Mouse (Mus musculus): ENCODE results near the gene Tshz2. TPM values are rescaled to one million over a fixed set of nuclear protein-coding genes. Genes with fewer than 3 reads are reported as not detected.

The Tshz2 gene
- polyA plus RNA-seq, 1 experiment from 2014 or later = 5.3 TPM

DNA sequence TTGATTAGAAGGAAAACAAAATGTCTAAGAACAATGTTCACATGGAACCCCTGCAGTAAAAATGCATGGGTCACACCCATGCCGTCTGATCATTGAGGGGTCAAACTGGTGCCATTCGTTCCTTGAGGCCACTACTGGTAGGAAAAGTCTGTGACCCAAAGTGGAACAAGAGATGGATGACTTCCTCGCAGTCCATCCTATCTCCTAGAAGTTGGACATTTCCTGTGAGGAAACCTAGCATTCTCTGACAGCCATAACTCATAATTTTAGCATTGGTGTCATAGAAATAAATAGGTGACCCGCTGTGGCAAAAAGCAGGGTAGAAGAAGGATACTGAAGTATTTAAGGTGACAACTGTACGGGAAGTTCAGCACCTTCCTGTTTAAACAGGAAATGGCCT, 41.4 kb downstream of the Tshz2 start:
- Histone ChIP-seq H3K27ac (ENCODE audit: low read depth, low read length) (no peak overlapping the region), H3K9me3 (replicated peaks; ENCODE audit: control insufficient read depth, low read length) (no peaks in the 10 kb centered on the region), H3K36me3 (ENCODE audit: control insufficient read depth, insufficient read depth, low read length) (no peaks in the 10 kb centered on the region), H3K4me3 (ENCODE audit: low read depth, low read length) (no peak overlapping the region), H3K27me3 (ENCODE audit: control insufficient read depth, insufficient read depth, low read length) (no peaks in the 10 kb centered on the region), H3K9ac (ENCODE audit: low read depth, low read length) (no peak overlapping the region), H3K4me1 (ENCODE audit: control insufficient read depth, insufficient read depth, low read length) (peaks cover 7% of the 10 kb centered on the region; the same call in 1 of the 2 replicates), H3K4me2 (no peak overlapping the region)
- no peak for ATAC-seq (replicated peaks; ENCODE audit: insufficient number of reproducible peaks, low FRiP score, low TSS enrichment)
- 65% methylated on average over 5 of the region's 5 CpGs for WGBS (ENCODE audit: insufficient replicate concordance)

GRCm38 (mm10) chr2:169679264-169679663, 46.5 kb downstream of the Tshz2 start:
- Histone ChIP-seq H3K9ac (ENCODE audit: low read depth, low read length) (no peak overlapping the region), H3K9me3 (replicated peaks; ENCODE audit: control insufficient read depth, low read length) (no peaks in the 10 kb centered on the region), H3K36me3 (ENCODE audit: control insufficient read depth, insufficient read depth, low read length) (no peaks in the 10 kb centered on the region), H3K4me3 (ENCODE audit: low read depth, low read length) (no peak overlapping the region), H3K27me3 (ENCODE audit: control insufficient read depth, insufficient read depth, low read length) (no peaks in the 10 kb centered on the region), H3K4me1 (ENCODE audit: control insufficient read depth, insufficient read depth, low read length) (no peaks in the 10 kb centered on the region), H3K4me2 (no peak overlapping the region), H3K27ac (ENCODE audit: low read depth, low read length) (no peak overlapping the region)
- 39% methylated on average over 7 of the region's 7 CpGs for WGBS (ENCODE audit: insufficient replicate concordance)
- ATAC-seq (replicated peaks; ENCODE audit: insufficient number of reproducible peaks, low FRiP score, low TSS enrichment) = no peak

GRCm38 (mm10) chr2:169679951-169680350, 47.1 kb downstream of the Tshz2 start:
- Histone ChIP-seq H3K4me1 (ENCODE audit: control insufficient read depth, insufficient read depth, low read length) (no peaks in the 10 kb centered on the region), H3K36me3 (ENCODE audit: control insufficient read depth, insufficient read depth, low read length) (no peaks in the 10 kb centered on the region), H3K4me3 (ENCODE audit: low read depth, low read length) (no peak overlapping the region), H3K4me2 (no peak overlapping the region), H3K27me3 (ENCODE audit: control insufficient read depth, insufficient read depth, low read length) (no peaks in the 10 kb centered on the region), H3K27ac (ENCODE audit: low read depth, low read length) (0 out of 2 replicates have a peak overlapping the region, but pooled peaks have one; percentile 32), H3K9ac (ENCODE audit: low read depth, low read length) (no peak overlapping the region), H3K9me3 (replicated peaks; ENCODE audit: control insufficient read depth, low read length) (no peaks in the 10 kb centered on the region)
- ATAC-seq (replicated peaks; ENCODE audit: insufficient number of reproducible peaks, low FRiP score, low TSS enrichment) = no peak
- 45% methylated on average over 5 of the region's 5 CpGs for WGBS (ENCODE audit: insufficient replicate concordance)

GRCm38 (mm10) chr2:169685260-169685659, 52.4 kb downstream of the Tshz2 start:
- H3K9ac ChIP-seq (ENCODE audit: low read depth, low read length) = no peak overlapping the region
- no peak overlapping the region for H3K4me2 ChIP-seq
- H3K4me3 ChIP-seq (ENCODE audit: low read depth, low read length) = no peak overlapping the region
- 41% methylated on average over 5 of the region's 5 CpGs for WGBS (ENCODE audit: insufficient replicate concordance)
- ATAC-seq (replicated peaks; ENCODE audit: insufficient number of reproducible peaks, low FRiP score, low TSS enrichment) = no peak
- H3K36me3 ChIP-seq (ENCODE audit: control insufficient read depth, insufficient read depth, low read length) = no peaks in the 10 kb centered on the region
- H3K27me3 ChIP-seq (ENCODE audit: control insufficient read depth, insufficient read depth, low read length) = no peaks in the 10 kb centered on the region
- H3K27ac ChIP-seq (ENCODE audit: low read depth, low read length) = no peak overlapping the region
- peaks cover 16% of the 10 kb centered on the region; the same call in 1 of the 2 replicates for H3K4me1 ChIP-seq (ENCODE audit: control insufficient read depth, insufficient read depth, low read length)
- no peaks in the 10 kb centered on the region for H3K9me3 ChIP-seq (replicated peaks; ENCODE audit: control insufficient read depth, low read length)

- Histone ChIP-seq H3K27ac (ENCODE audit: low read depth, low read length) (no peak overlapping the region), H3K4me2 (no peak overlapping the region), H3K9me3 (replicated peaks; ENCODE audit: control insufficient read depth, low read length) (no peaks in the 10 kb centered on the region), H3K36me3 (ENCODE audit: control insufficient read depth, insufficient read depth, low read length) (no peaks in the 10 kb centered on the region), H3K27me3 (ENCODE audit: control insufficient read depth, insufficient read depth, low read length) (no peaks in the 10 kb centered on the region), H3K9ac (ENCODE audit: low read depth, low read length) (no peak overlapping the region), H3K4me1 (ENCODE audit: control insufficient read depth, insufficient read depth, low read length) (peaks cover 16% of the 10 kb centered on the region; the same call in 1 of the 2 replicates), H3K4me3 (ENCODE audit: low read depth, low read length) (no peak overlapping the region)
- ATAC-seq (replicated peaks; ENCODE audit: insufficient number of reproducible peaks, low FRiP score, low TSS enrichment) = no peak
- 81% methylated on average over 7 of the region's 7 CpGs for WGBS (ENCODE audit: insufficient replicate concordance)
These were observed 52.9 kb downstream of the Tshz2 start for GRCm38 (mm10) chr2:169685747-169686146.

DNA sequence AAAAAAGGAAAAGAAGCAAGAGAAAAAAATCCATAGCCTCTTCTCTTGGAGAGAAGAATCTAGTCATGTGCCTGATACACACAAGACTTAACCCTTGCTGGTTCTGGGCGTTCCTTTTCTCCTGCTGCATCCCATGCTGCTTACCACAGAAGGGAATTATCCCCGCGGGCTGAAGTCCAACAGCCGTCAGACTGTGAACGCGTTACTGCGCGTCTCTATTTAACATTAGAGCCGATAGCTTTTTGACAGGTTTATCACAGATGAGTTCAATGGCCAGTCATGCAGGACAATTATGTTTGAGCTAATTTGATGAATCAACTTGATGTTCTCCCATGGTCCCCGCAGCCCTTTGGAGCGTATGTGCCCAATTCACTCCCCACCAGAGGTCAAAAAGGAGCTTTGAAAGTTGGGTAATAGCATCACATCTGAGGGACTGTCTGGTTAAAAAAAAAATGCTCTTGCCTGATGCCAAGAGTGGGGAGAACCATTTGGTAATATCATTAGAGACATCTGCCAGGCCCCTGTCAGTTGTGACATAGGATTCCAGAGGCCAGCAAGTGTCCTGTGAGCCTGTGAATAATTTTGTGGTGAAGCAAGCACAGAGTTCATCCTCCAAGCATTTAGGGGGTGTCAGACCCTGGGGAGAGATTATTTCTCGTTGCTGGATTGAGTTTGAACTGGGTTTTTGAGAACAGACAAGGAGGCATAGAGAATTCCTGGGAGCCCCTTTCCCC, 54.1 kb downstream of the Tshz2 start:
- Histone ChIP-seq H3K27me3 (ENCODE audit: control insufficient read depth, insufficient read depth, low read length) (no peaks in the 10 kb centered on the region), H3K9me3 (replicated peaks; ENCODE audit: control insufficient read depth, low read length) (no peaks in the 10 kb centered on the region), H3K4me2 (no peak overlapping the region), H3K27ac (ENCODE audit: low read depth, low read length) (no peak overlapping the region), H3K36me3 (ENCODE audit: control insufficient read depth, insufficient read depth, low read length) (no peaks in the 10 kb centered on the region), H3K4me3 (ENCODE audit: low read depth, low read length) (no peak overlapping the region), H3K9ac (ENCODE audit: low read depth, low read length) (no peak overlapping the region), H3K4me1 (ENCODE audit: control insufficient read depth, insufficient read depth, low read length) (peaks cover 16% of the 10 kb centered on the region; the same call in 1 of the 2 replicates)
- 81% methylated on average over 12 of the region's 12 CpGs for WGBS (ENCODE audit: insufficient replicate concordance)
- ATAC-seq (replicated peaks; ENCODE audit: insufficient number of reproducible peaks, low FRiP score, low TSS enrichment) = no peak

DNA sequence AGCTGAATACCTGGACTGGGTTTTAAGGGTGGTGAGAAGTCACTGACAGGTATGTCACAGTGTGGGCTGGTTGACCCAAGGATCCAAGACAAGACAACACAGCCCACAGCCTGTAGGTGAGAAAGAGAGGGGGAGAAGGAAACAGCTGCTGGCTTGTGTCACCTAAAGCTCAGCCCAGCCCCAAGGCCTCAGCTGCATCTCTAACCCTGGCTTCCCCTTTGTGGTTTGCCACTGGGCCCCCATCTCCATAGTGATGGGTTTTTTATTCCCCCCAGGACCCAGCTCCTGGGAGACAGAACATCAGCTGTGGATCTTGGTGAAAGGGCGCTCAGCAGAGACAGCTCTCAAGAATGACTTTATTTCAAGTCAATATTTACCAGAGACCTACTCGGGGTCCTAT, 57.2 kb downstream of the Tshz2 start:
- no peak overlapping the region for H3K4me2 ChIP-seq
- WGBS (ENCODE audit: insufficient replicate concordance) = 82% methylated on average over 2 of the region's 2 CpGs
- H3K4me3 ChIP-seq (ENCODE audit: low read depth, low read length) = no peak overlapping the region
- no peaks in the 10 kb centered on the region for H3K9me3 ChIP-seq (replicated peaks; ENCODE audit: control insufficient read depth, low read length)
- no peak overlapping the region for H3K27ac ChIP-seq (ENCODE audit: low read depth, low read length)
- H3K9ac ChIP-seq (ENCODE audit: low read depth, low read length) = no peak overlapping the region
- no peaks in the 10 kb centered on the region for H3K27me3 ChIP-seq (ENCODE audit: control insufficient read depth, insufficient read depth, low read length)
- peaks cover 23% of the 10 kb centered on the region; the same call in 1 of the 2 replicates for H3K4me1 ChIP-seq (ENCODE audit: control insufficient read depth, insufficient read depth, low read length)
- H3K36me3 ChIP-seq (ENCODE audit: control insufficient read depth, insufficient read depth, low read length) = no peaks in the 10 kb centered on the region
- ATAC-seq (replicated peaks; ENCODE audit: insufficient number of reproducible peaks, low FRiP score, low TSS enrichment) = no peak

DNA sequence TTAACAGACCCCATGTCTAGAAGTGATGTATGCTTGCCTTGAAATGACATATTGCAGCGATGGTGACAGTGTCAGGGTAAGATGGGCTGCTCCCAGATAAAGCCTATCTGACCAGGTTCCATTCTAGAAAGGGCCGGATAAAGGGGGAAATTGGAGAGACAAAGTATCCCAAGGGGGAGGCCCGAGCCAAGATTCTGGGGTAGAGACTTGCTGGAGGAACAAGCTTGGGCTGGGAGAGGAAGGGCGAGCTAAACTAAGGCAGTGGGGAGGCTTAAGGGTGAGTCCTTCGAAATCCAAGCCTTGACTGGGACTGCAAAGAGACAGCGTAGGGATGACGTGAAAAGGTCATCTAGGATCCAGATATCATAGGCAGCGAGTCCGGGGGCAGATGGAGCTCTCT, 61.7 kb downstream of the Tshz2 start:
- WGBS (ENCODE audit: insufficient replicate concordance) = 67% methylated on average over 9 of the region's 9 CpGs
- Histone ChIP-seq H3K36me3 (ENCODE audit: control insufficient read depth, insufficient read depth, low read length) (no peaks in the 10 kb centered on the region), H3K9me3 (replicated peaks; ENCODE audit: control insufficient read depth, low read length) (no peaks in the 10 kb centered on the region)

GRCm38 (mm10) chr2:169695025-169695424, 62.2 kb downstream of the Tshz2 start:
- peaks cover 18% of the 10 kb centered on the region; the same call in 1 of the 2 replicates for H3K4me1 ChIP-seq (ENCODE audit: control insufficient read depth, insufficient read depth, low read length)
- H3K4me2 ChIP-seq = no peak overlapping the region
- no peaks in the 10 kb centered on the region for H3K27me3 ChIP-seq (ENCODE audit: control insufficient read depth, insufficient read depth, low read length)
- ATAC-seq (replicated peaks; ENCODE audit: insufficient number of reproducible peaks, low FRiP score, low TSS enrichment) = no peak
- WGBS (ENCODE audit: insufficient replicate concordance) = 63% methylated on average over 9 of the region's 9 CpGs
- H3K27ac ChIP-seq (ENCODE audit: low read depth, low read length) = no peak overlapping the region
- no peaks in the 10 kb centered on the region for H3K36me3 ChIP-seq (ENCODE audit: control insufficient read depth, insufficient read depth, low read length)
- no peaks in the 10 kb centered on the region for H3K9me3 ChIP-seq (replicated peaks; ENCODE audit: control insufficient read depth, low read length)
- H3K9ac ChIP-seq (ENCODE audit: low read depth, low read length) = no peak overlapping the region
- H3K4me3 ChIP-seq (ENCODE audit: low read depth, low read length) = no peak overlapping the region

More for the DNA sequence above, 61.7 kb downstream of the Tshz2 start:
- Histone ChIP-seq H3K4me3 (ENCODE audit: low read depth, low read length) (no peak overlapping the region), H3K4me1 (ENCODE audit: control insufficient read depth, insufficient read depth, low read length) (peaks cover 12% of the 10 kb centered on the region; the same call in 1 of the 2 replicates), H3K9ac (ENCODE audit: low read depth, low read length) (no peak overlapping the region), H3K27me3 (ENCODE audit: control insufficient read depth, insufficient read depth, low read length) (no peaks in the 10 kb centered on the region), H3K4me2 (no peak overlapping the region), H3K27ac (ENCODE audit: low read depth, low read length) (no peak overlapping the region)
- no peak for ATAC-seq (replicated peaks; ENCODE audit: insufficient number of reproducible peaks, low FRiP score, low TSS enrichment)

Data from heart, embryonic 11.5 days (tissue).